Mouse (Mus musculus) liver, embryonic 12.5 days (tissue): ENCODE data around the gene Zbtb8b. TPM values are rescaled to one million over a fixed set of nuclear protein-coding genes. Genes with fewer than 3 reads are reported as not detected.
A peak's percentile ranks its signal among the peaks of the same experiment; 100 is the strongest.

Experiments used
- ATAC-seq: fragments of 200-750 bp; cut with Nextera tagmentation; 2 replicates; pipeline ENCODE4 v1.8.0; 2017; ENCODE audit warnings: moderate number of reproducible peaks, mild to moderate bottlenecking, moderate library complexity
- H3K27ac ChIP-seq: fragments of 300-500 bp; sonication (generic); 2 replicates; pipeline ENCODE4 v1.5.1; 2016; ENCODE audit warnings: mild to moderate bottlenecking
- H3K27me3 ChIP-seq: fragments of 300-500 bp; sonication (generic); replicated peaks from 2 replicates; pipeline ENCODE4 v1.6.1; 2016; ENCODE audit warnings: mild to moderate bottlenecking, moderate library complexity
- H3K36me3 ChIP-seq: fragments of 300-500 bp; sonication (generic); 2 replicates; pipeline ENCODE4 v1.6.1; 2016; ENCODE audit warnings: mild to moderate bottlenecking, moderate library complexity
- H3K4me1 ChIP-seq: fragments of 300-500 bp; sonication (generic); 2 replicates; pipeline ENCODE4 v1.6.1; 2016
- H3K4me2 ChIP-seq: fragments of 300-500 bp; sonication (generic); 2 replicates; pipeline ENCODE4 v1.6.1; 2016; ENCODE audit warnings: mild to moderate bottlenecking, moderate library complexity
- H3K4me3 ChIP-seq: fragments of 300-500 bp; sonication (generic); 2 replicates; pipeline ENCODE4 v1.5.1; 2016; ENCODE audit warnings: mild to moderate bottlenecking, moderate library complexity
- H3K9ac ChIP-seq: fragments of 300-500 bp; sonication (generic); 2 replicates; pipeline ENCODE4 v1.6.1; 2016; ENCODE audit warnings: mild to moderate bottlenecking, moderate library complexity
- H3K9me3 ChIP-seq: fragments of 300-500 bp; sonication (generic); replicated peaks from 2 replicates; pipeline ENCODE4 v1.6.1; 2016; ENCODE audit warnings: mild to moderate bottlenecking, moderate library complexity
- WGBS: fragments of 180-500 bp; shearing (Covaris S2); methylation state at CpG from one replicate; pipeline ENCODE4 v1.1.7; 2016; ENCODE audit not compliant: insufficient replicate concordance; 5-methylcytosine and 5-hydroxymethylcytosine counted together
- polyA plus RNA-seq: library from polyadenylated mRNA; unstranded; fragments of >200 nt; fragmentation: Nextera tagmentation; extraction: Ambion mirVana; gene quantifications from 2 replicates; pipeline ENCODE4 v1.2.1, GENCODE M21; 2016

The Zbtb8b gene
- polyA plus RNA-seq, 1 experiment from 2014 or later, result 1.5 TPM

GRCm38 (mm10) chr4:129384440-129384839 lies 56.2 kb downstream of the Zbtb8b start:
- H3K9ac ChIP-seq, result no peak overlapping the region
- H3K36me3 ChIP-seq, result no peaks in the 10 kb centered on the region
- no peaks in the 10 kb centered on the region for H3K9me3 ChIP-seq
- peaks cover 12% of the 10 kb centered on the region for H3K27me3 ChIP-seq
- H3K4me2 ChIP-seq, result no peak overlapping the region
- ATAC-seq, result no peak
- H3K4me3 ChIP-seq, result no peak overlapping the region
- peaks cover 36% of the 10 kb centered on the region for H3K4me1 ChIP-seq
- H3K27ac ChIP-seq, result no peak overlapping the region
- 35% methylated on average over 6 of the region's 6 CpGs for WGBS

- Histone ChIP-seq H3K4me3 (no peak overlapping the region), H3K4me1 (peaks cover 36% of the 10 kb centered on the region), H3K9ac (no peak overlapping the region), H3K9me3 (no peaks in the 10 kb centered on the region), H3K36me3 (no peaks in the 10 kb centered on the region), H3K4me2 (no peak overlapping the region), H3K27me3 (peaks cover 20% of the 10 kb centered on the region), H3K27ac (no peak overlapping the region)
- ATAC-seq, result no peak
- 75% methylated on average over 3 of the region's 3 CpGs for WGBS
Measured at GRCm38 (mm10) chr4:129383586-129383985, 57.1 kb downstream of the Zbtb8b start.

DNA sequence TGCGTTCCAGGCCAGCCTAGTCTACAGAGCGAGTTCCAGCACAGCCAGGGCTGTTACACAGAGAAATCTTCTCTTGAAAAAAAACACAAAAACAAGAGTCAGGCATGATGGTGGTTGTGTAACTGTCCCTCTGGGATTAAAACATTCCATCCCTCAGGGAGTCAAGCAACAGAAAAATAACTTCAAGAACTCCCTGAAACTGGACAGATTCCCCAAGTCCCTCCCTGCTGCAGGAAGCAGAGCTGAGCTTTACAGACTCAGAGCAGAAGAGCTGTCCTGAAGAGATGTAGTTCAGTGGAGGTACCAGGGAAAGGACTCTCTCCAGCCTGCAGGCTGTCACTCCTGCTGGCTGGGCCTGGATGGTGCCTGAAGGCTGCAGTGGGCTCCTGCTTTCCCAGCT lies 58.2 kb downstream of the Zbtb8b start:
- no peak for ATAC-seq
- H3K27me3 ChIP-seq, result peaks cover 31% of the 10 kb centered on the region
- H3K9ac ChIP-seq, result no peak overlapping the region
- peaks cover 40% of the 10 kb centered on the region for H3K4me1 ChIP-seq
- no peaks in the 10 kb centered on the region for H3K9me3 ChIP-seq
- no peak overlapping the region for H3K27ac ChIP-seq
- WGBS, result 78% methylated on average over 2 of the region's 2 CpGs
- no peaks in the 10 kb centered on the region for H3K36me3 ChIP-seq
- H3K4me2 ChIP-seq, result no peak overlapping the region
- no peak overlapping the region for H3K4me3 ChIP-seq

- Histone ChIP-seq H3K4me1 (peaks cover 40% of the 10 kb centered on the region), H3K36me3 (no peaks in the 10 kb centered on the region), H3K4me3 (no peak overlapping the region), H3K9ac (no peak overlapping the region), H3K27me3 (peaks cover 35% of the 10 kb centered on the region), H3K27ac (no peak overlapping the region), H3K4me2 (no peak overlapping the region), H3K9me3 (no peaks in the 10 kb centered on the region)
- 77% methylated on average over 9 of the region's 9 CpGs for WGBS
- no peak for ATAC-seq
Measured at GRCm38 (mm10) chr4:129382029-129382428, 58.6 kb downstream of the Zbtb8b start.

DNA sequence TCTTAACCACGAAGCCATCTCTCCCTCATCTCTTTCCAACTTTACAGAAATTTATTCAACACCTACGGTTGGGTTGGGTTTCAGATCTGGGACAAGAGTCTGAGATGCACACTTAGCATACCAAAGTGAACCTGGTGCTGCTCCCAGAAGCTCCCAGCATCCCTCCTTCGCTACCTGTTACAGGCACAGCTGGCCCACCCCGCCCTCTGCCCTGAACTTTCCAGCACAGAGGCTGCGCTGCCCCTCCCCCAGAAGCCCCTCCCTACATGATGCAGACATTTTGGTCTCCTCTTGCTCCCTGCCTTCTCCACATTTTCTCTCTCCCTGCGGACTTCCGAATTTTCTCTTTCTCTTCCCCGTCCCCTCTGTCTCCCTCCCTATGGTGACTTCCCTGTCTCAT lies 59.5 kb downstream of the Zbtb8b start:
- H3K36me3 ChIP-seq, result no peaks in the 10 kb centered on the region
- no peak overlapping the region for H3K27ac ChIP-seq
- peaks cover 40% of the 10 kb centered on the region for H3K4me1 ChIP-seq
- no peaks in the 10 kb centered on the region for H3K9me3 ChIP-seq
- peaks cover 44% of the 10 kb centered on the region for H3K27me3 ChIP-seq
- ATAC-seq, result no peak
- H3K9ac ChIP-seq, result no peak overlapping the region
- H3K4me2 ChIP-seq, result no peak overlapping the region
- H3K4me3 ChIP-seq, result no peak overlapping the region
- 71% methylated on average over 8 of the region's 8 CpGs for WGBS

DNA sequence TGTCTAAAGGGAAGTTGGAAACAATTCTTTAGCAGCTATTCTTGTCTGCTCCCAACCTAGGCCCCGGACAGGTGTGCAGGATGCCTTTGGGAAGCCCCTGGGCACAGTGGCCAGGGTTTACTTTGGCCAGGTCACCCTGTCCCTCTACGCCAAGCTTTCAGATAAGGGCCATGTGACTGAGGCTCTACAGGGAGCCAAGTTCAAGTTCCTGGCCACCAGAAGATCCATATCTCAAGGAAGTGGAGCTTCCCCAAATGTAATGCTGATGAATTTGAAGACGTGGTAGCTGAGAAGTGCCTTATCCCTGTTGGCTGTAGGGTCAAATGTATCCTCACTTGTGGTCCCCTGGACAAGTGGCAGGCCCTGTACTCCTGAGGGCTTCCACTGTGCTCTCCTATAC lies 60.8 kb downstream of the Zbtb8b start:
- H3K27ac ChIP-seq, result no peak overlapping the region
- no peak overlapping the region for H3K4me2 ChIP-seq
- peaks cover 57% of the 10 kb centered on the region for H3K27me3 ChIP-seq
- H3K9me3 ChIP-seq, result no peaks in the 10 kb centered on the region
- peaks cover 42% of the 10 kb centered on the region for H3K4me1 ChIP-seq
- no peaks in the 10 kb centered on the region for H3K36me3 ChIP-seq
- 41% methylated on average over 3 of the region's 3 CpGs for WGBS
- no peak overlapping the region for H3K4me3 ChIP-seq
- no peak for ATAC-seq
- H3K9ac ChIP-seq, result no peak overlapping the region

DNA sequence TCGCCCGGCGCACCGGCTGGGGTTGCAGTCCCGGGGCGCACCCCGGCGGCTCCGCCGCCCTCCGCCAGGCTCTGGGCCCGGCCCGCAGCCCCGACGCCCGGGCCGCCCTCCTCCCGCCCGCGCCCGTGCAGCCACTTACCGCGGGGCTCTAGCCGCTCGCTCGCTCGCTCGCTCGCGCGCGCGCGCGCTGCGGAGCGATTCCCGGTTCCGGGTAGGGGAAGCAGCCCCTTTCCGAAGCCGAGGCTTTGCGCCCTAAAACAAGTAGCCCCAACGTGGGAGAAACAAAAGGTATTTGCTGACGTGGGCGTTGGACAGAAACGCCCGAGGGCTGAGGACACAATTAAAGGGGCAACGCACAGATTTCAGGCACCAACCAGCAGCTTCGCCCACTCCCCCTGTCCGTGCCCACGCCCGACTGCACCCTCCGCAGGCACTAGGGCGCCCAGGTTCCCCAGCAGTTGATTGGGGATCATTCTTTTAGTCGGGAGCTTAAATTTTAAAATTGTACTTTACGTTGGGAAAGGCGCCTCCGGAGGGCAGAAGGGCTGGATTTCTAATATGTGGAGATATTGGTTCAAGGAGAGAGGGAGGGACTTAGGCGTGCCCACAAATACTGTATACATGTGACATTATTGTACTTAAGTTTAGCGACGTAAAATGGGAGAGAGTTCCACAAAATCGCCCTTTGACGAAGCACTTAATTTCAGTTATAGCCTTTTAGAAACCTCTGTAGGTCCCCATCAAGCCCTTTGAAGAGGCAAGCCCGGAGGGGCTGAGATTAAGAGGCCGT lies 62.9 kb downstream of the Zbtb8b start, which contains the start of gene Zbtb8a:
Gene Zbtb8a, minus strand, starts transcription at position 516 of the 790 bp plus-strand sequence.
- H3K27ac ChIP-seq, result peak within 1 kb of the TSS; percentile 65
- peak within 1 kb of the TSS; percentile 80 for H3K4me3 ChIP-seq
- no peaks in the 10 kb centered on the region for H3K9me3 ChIP-seq
- peaks cover 61% of the 10 kb centered on the region for H3K27me3 ChIP-seq
- peak; percentile 69 for ATAC-seq
- 1% methylated on average over 64 of the region's 65 CpGs for WGBS
- peak within 1 kb of the TSS; percentile 79 for H3K9ac ChIP-seq
- no peaks in the 10 kb centered on the region for H3K36me3 ChIP-seq
- H3K4me2 ChIP-seq, result peak within 1 kb of the TSS; percentile 95
- H3K4me1 ChIP-seq, result peaks cover 53% of the 10 kb centered on the region

DNA sequence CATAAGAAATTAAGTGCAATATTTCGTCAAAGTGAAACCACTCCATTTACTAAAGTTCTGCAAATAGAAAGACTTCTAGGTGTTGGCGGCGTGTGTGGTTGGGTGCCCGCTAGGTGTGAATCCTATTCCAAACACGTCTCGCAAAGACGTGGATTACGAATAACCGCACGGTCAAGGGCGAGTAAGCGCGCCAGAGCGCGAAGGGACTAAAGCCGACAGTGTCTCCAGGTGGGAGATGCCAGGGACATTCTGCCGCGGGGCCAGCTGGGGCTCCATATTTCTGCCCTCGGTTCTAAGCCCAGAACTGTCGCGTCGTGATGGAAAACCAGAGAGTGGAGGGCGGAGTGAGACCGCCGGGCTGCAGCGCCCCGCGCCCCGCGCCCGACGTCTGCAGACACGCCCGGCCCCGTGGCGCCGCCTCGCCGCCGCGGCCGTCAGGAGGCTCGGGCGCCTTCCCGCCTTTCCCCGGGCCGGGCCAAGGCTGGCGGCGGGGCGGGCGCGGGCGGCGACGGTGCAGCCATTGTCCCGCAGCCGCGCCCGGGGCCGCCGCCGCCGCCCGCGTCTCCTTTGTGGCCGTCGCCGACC lies 63.6 kb downstream of the Zbtb8b start:
- Histone ChIP-seq H3K36me3 (no peaks in the 10 kb centered on the region), H3K27me3 (peaks cover 61% of the 10 kb centered on the region), H3K4me2 (peak overlapping the region; percentile 95), H3K9ac (peak overlapping the region; percentile 79), H3K27ac (peak overlapping the region; percentile 65), H3K4me3 (peak overlapping the region; percentile 80), H3K4me1 (peaks cover 58% of the 10 kb centered on the region), H3K9me3 (no peaks in the 10 kb centered on the region)
- WGBS, result 1% methylated on average over 22 of the region's 68 CpGs
- ATAC-seq, result peak; percentile 69

GRCm38 (mm10) chr4:129375821-129376220 lies 64.8 kb downstream of the Zbtb8b start:
- no peaks in the 10 kb centered on the region for H3K36me3 ChIP-seq
- no peaks in the 10 kb centered on the region for H3K9me3 ChIP-seq
- H3K4me2 ChIP-seq, result peak overlapping the region; percentile 95; the same call in 1 of the 2 replicates
- H3K4me3 ChIP-seq, result no peak overlapping the region
- 59% methylated on average over 5 of the region's 5 CpGs for WGBS
- ATAC-seq, result no peak
- peaks cover 61% of the 10 kb centered on the region for H3K27me3 ChIP-seq
- H3K4me1 ChIP-seq, result peaks cover 58% of the 10 kb centered on the region
- H3K27ac ChIP-seq, result no peak overlapping the region
- no peak overlapping the region for H3K9ac ChIP-seq

Other genes with a start within 250 kb of the Zbtb8b start
- 0.72 and 0.92 TPM in 2 replicates for gene C77080, start 179.4 kb downstream of the Zbtb8b start, polyA plus RNA-seq
- gene Sync, start 153.2 kb downstream of the Zbtb8b start, polyA plus RNA-seq, result 0.13 and 0.24 TPM in 2 replicates
- gene Rbbp4, start 105.5 kb downstream of the Zbtb8b start, polyA plus RNA-seq, result 292 and 306 TPM in 2 replicates
- 31.1 and 38.9 TPM in 2 replicates for gene Zbtb8os, start 105.2 kb downstream of the Zbtb8b start, polyA plus RNA-seq
- gene Zbtb8a, start 62.7 kb downstream of the Zbtb8b start, polyA plus RNA-seq, result 3.1 TPM in 2 replicates
- 36.7 and 37.4 TPM in 2 replicates for gene Bsdc1, start 20.7 kb upstream of the Zbtb8b start, polyA plus RNA-seq
- not detected in 2 replicates for gene Tssk3, start 50.2 kb upstream of the Zbtb8b start, polyA plus RNA-seq
- not detected in 2 replicates for gene Fam229a, start 50.3 kb upstream of the Zbtb8b start, polyA plus RNA-seq
- gene Marcksl1, start 72.7 kb upstream of the Zbtb8b start, polyA plus RNA-seq, result 192 and 195 TPM in 2 replicates
- gene Hdac1, start 101.9 kb upstream of the Zbtb8b start, polyA plus RNA-seq, result 140 and 145 TPM in 2 replicates
- 4.1 and 5.1 TPM in 2 replicates for gene Lck, start 132.8 kb upstream of the Zbtb8b start, polyA plus RNA-seq
- 6.3 and 7.9 TPM in 2 replicates for gene Fam167b, start 137.7 kb upstream of the Zbtb8b start, polyA plus RNA-seq
- gene Eif3i, start 159.8 kb upstream of the Zbtb8b start, polyA plus RNA-seq, result 219 and 226 TPM in 2 replicates
- 147 and 159 TPM in 2 replicates for gene Tmem234, start 159.8 kb upstream of the Zbtb8b start, polyA plus RNA-seq
- gene Dcdc2b, start 173.4 kb upstream of the Zbtb8b start, polyA plus RNA-seq, result 0.51 and 1.3 TPM in 2 replicates
- gene Iqcc, start 178.2 kb upstream of the Zbtb8b start, polyA plus RNA-seq, result 14.7 and 16.5 TPM in 2 replicates
- 16.6 and 19.9 TPM in 2 replicates for gene Ccdc28b, start 183.1 kb upstream of the Zbtb8b start, polyA plus RNA-seq
- 45.4 and 45.7 TPM in 2 replicates for gene Txlna, start 200.2 kb upstream of the Zbtb8b start, polyA plus RNA-seq
- gene Kpna6, start 231.9 kb upstream of the Zbtb8b start, polyA plus RNA-seq, result 10.0 and 10.3 TPM in 2 replicates